Mouse (Mus musculus) MEL (cell line): ENCODE measurements at regions not wholly inside any gene's neighbourhood (a gene's known extent, or its start where the extent isn't known, plus 50 kb on each side); places are given as distances from the start of the nearest gene placed in this dataset.

Source experiments
- CTCF ChIP-seq, 3 experiments: IDR thresholded peaks in 2 of 3; conservative IDR thresholded peaks in 1 of 3; 2 replicates each; pipeline ENCODE4 v1.5.1; 2011 to 2012; ENCODE audit warnings: low read length in 3 of 3, low read depth in 2 of 3, mild to moderate bottlenecking in 2 of 3, improper control_type of control experiment in 1 of 3, inconsistent platforms in 1 of 3, mixed read lengths in 1 of 3, moderate library complexity in 1 of 3; ENCODE audit not compliant: control insufficient read depth in 1 of 3, insufficient read depth in 1 of 3, poor library complexity in 1 of 3, severe bottlenecking in 1 of 3
- ETS1 ChIP-seq: IDR thresholded peaks from 2 replicates; pipeline ENCODE4 v1.6.1; 2012; ENCODE audit warnings: low read depth, mild to moderate bottlenecking, inconsistent platforms, low read length, improper control_type of control experiment, moderate library complexity
- POLR2A ChIP-seq, 2 experiments: IDR thresholded peaks; 2 replicates each; pipeline ENCODE4 v1.6.1; 2011 to 2012; ENCODE audit warnings: low read length in 2 of 2, mild to moderate bottlenecking in 2 of 2, control low read depth in 1 of 2, improper control_type of control experiment in 1 of 2, low read depth in 1 of 2, moderate library complexity in 1 of 2; ENCODE audit not compliant: control insufficient read depth in 1 of 2, insufficient read depth in 1 of 2, poor library complexity in 1 of 2
- UBTF ChIP-seq: IDR thresholded peaks from 2 replicates; pipeline ENCODE4 v1.6.1; 2012; ENCODE audit warnings: low read depth, mild to moderate bottlenecking, inconsistent platforms, low read length, improper control_type of control experiment, moderate library complexity, borderline replicate concordance; ENCODE audit not compliant: insufficient read depth
- ZKSCAN1 ChIP-seq: IDR thresholded peaks from 2 replicates; pipeline ENCODE4 v1.6.1; 2012; ENCODE audit warnings: low read depth, mild to moderate bottlenecking, inconsistent platforms, low read length, improper control_type of control experiment, moderate library complexity

- TF ChIP-seq CTCF (IDR thresholded peaks at IDR 0.05 in 2 of 3, conservative IDR thresholded peaks at IDR 0.05 in 1 of 3; ENCODE audit: control insufficient read depth in 1 of 3, insufficient read depth in 1 of 3, low read depth in 2 of 3, low read length in 3 of 3, poor library complexity in 1 of 3, severe bottlenecking in 1 of 3): no peak
- no peak for TF ChIP-seq ZKSCAN1
- no peak for TF ChIP-seq POLR2A (IDR thresholded peaks at IDR 0.05; ENCODE audit: control insufficient read depth in 1 of 2, insufficient read depth in 1 of 2, low read depth in 1 of 2, low read length in 2 of 2, poor library complexity in 1 of 2)
- no peak for TF ChIP-seq ETS1
- TF ChIP-seq UBTF: no peak
Observed at GRCm38 (mm10) chr4:47947869-47948573, 96.9 kb upstream of the Nr4a3 start.
